Mouse (Mus musculus): ENCODE measurements around the gene Lhfp. TPM values are rescaled to one million over a fixed set of nuclear protein-coding genes. Genes with fewer than 3 reads are reported as not detected.

The Lhfp gene
- total and polyA plus RNA-seq, 2 experiments: 10.6 to 15.3 TPM

DNA sequence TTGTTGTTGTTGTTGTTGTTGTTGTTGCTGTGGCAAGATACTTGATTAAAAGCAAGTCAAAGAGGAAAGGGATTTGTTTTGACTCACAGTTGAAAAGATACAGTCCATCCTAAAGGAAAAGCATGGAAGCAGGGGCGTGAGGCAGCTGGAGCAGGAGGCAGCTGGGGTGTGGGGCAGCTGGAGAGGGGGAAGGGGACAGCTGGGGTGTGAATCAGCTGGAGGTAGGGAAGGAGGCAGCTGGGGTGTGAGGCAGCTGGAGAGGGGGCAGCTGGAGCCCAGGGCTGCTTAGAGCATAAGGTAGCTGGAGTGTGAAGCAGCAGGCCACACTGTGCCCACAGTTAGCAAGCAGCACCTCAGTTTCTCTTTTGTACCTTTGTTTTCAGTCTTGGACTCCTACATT, 110.3 kb downstream of the Lhfp start:
- no peak overlapping the region for H3K4me3 ChIP-seq (ENCODE audit: insufficient read depth, low read depth, low read length)
- WGBS: 72% methylated on average over 1 of the region's 1 CpGs
- H3K9ac ChIP-seq (ENCODE audit: low read depth, low read length): no peak overlapping the region
- no peaks in the 10 kb centered on the region for H3K36me3 ChIP-seq (ENCODE audit: control insufficient read depth, insufficient read depth, low read length)
- H3K27ac ChIP-seq (replicated peaks; ENCODE audit: insufficient read depth, low read depth, low read length): no peak overlapping the region
- no peak for DNase-seq (ENCODE audit: extremely low read depth, low read depth, low spot score)
- TF ChIP-seq POLR2A (IDR thresholded peaks at IDR 0.05; ENCODE audit: extremely low read depth, insufficient read depth, low read length) (no peak), CTCF (IDR thresholded peaks at IDR 0.05; ENCODE audit: low read depth, low read length) (no peak)
- H3K4me1 ChIP-seq (ENCODE audit: control insufficient read depth, insufficient read depth, low read length): no peaks in the 10 kb centered on the region
- H3K79me2 ChIP-seq (ENCODE audit: control insufficient read depth, insufficient read depth, low read length): no peaks in the 10 kb centered on the region
- no peaks in the 10 kb centered on the region for H3K27me3 ChIP-seq (ENCODE audit: control insufficient read depth, insufficient read depth, low read length)

DNA sequence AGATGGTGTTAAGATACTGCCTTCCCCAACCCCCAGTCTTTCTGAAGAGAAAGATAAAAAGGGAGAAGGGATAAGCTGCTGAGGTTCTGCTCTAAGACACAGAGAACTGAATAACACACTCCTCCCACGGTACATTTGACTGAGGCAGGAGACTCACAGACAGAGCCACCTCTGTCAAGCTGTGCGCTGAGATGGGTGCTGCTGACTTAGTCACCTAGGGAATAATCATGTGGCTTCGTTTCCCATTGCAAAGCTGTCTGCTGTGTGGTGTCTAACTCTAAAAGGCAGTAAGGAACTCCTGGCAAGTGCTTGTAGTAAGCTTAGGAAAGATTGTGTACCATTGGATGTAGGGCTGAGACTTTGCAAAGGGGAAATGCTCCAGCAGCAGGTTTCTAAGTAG, 120.6 kb downstream of the Lhfp start:
- TF ChIP-seq CTCF (IDR thresholded peaks at IDR 0.05; ENCODE audit: low read depth, low read length): no peak
- H3K27ac ChIP-seq (replicated peaks; ENCODE audit: insufficient read depth, low read depth, low read length): no peak overlapping the region
- 71% methylated on average over 3 of the region's 3 CpGs for WGBS
- H3K4me1 ChIP-seq (ENCODE audit: control insufficient read depth, insufficient read depth, low read length): no peaks in the 10 kb centered on the region
- H3K4me3 ChIP-seq (ENCODE audit: insufficient read depth, low read depth, low read length): no peak overlapping the region
- H3K9ac ChIP-seq (ENCODE audit: low read depth, low read length): no peak overlapping the region
- H3K27me3 ChIP-seq (ENCODE audit: control insufficient read depth, insufficient read depth, low read length): no peaks in the 10 kb centered on the region
- DNase-seq (ENCODE audit: extremely low read depth, low read depth, low spot score): no peak
- no peaks in the 10 kb centered on the region for H3K79me2 ChIP-seq (ENCODE audit: control insufficient read depth, insufficient read depth, low read length)
- H3K36me3 ChIP-seq (ENCODE audit: control insufficient read depth, insufficient read depth, low read length): no peaks in the 10 kb centered on the region

- DNase-seq (ENCODE audit: extremely low read depth, low read depth, low spot score): peak; percentile 9
Observed at GRCm38 (mm10) chr3:53165281-53165680, 124.0 kb downstream of the Lhfp start.

GRCm38 (mm10) chr3:53166001-53166400, 124.7 kb downstream of the Lhfp start:
- DNase-seq (ENCODE audit: extremely low read depth, low read depth, low spot score): peak; percentile 36
- no peak overlapping the region for H3K9ac ChIP-seq (ENCODE audit: low read depth, low read length)
- H3K79me2 ChIP-seq (ENCODE audit: control insufficient read depth, insufficient read depth, low read length): no peaks in the 10 kb centered on the region
- H3K27me3 ChIP-seq (ENCODE audit: control insufficient read depth, insufficient read depth, low read length): no peaks in the 10 kb centered on the region
- H3K36me3 ChIP-seq (ENCODE audit: control insufficient read depth, insufficient read depth, low read length): no peaks in the 10 kb centered on the region
- no peak overlapping the region for H3K4me3 ChIP-seq (ENCODE audit: insufficient read depth, low read depth, low read length)
- 66% methylated on average over 8 of the region's 8 CpGs for WGBS
- no peaks in the 10 kb centered on the region for H3K4me1 ChIP-seq (ENCODE audit: control insufficient read depth, insufficient read depth, low read length)
- TF ChIP-seq POLR2A (IDR thresholded peaks at IDR 0.05; ENCODE audit: extremely low read depth, insufficient read depth, low read length) (no peak), CTCF (IDR thresholded peaks at IDR 0.05; ENCODE audit: low read depth, low read length) (no peak)
- no peak overlapping the region for H3K27ac ChIP-seq (replicated peaks; ENCODE audit: insufficient read depth, low read depth, low read length)

More at GRCm38 (mm10) chr3:53165281-53165680, 124.0 kb downstream of the Lhfp start:
- TF ChIP-seq POLR2A (IDR thresholded peaks at IDR 0.05; ENCODE audit: extremely low read depth, insufficient read depth, low read length) (no peak), CTCF (IDR thresholded peaks at IDR 0.05; ENCODE audit: low read depth, low read length) (no peak)
- no peaks in the 10 kb centered on the region for H3K27me3 ChIP-seq (ENCODE audit: control insufficient read depth, insufficient read depth, low read length)
- H3K4me3 ChIP-seq (ENCODE audit: insufficient read depth, low read depth, low read length): no peak overlapping the region
- H3K36me3 ChIP-seq (ENCODE audit: control insufficient read depth, insufficient read depth, low read length): no peaks in the 10 kb centered on the region
- no peaks in the 10 kb centered on the region for H3K79me2 ChIP-seq (ENCODE audit: control insufficient read depth, insufficient read depth, low read length)
- WGBS: 85% methylated on average over 10 of the region's 10 CpGs
- no peak overlapping the region for H3K9ac ChIP-seq (ENCODE audit: low read depth, low read length)
- peak overlapping the region; percentile 44; the same call in 1 of the 2 replicates for H3K27ac ChIP-seq (replicated peaks; ENCODE audit: insufficient read depth, low read depth, low read length)
- no peaks in the 10 kb centered on the region for H3K4me1 ChIP-seq (ENCODE audit: control insufficient read depth, insufficient read depth, low read length)

GRCm38 (mm10) chr3:53169486-53169885, 128.2 kb downstream of the Lhfp start:
- H3K4me3 ChIP-seq (ENCODE audit: insufficient read depth, low read depth, low read length): no peak overlapping the region
- H3K27me3 ChIP-seq (ENCODE audit: control insufficient read depth, insufficient read depth, low read length): no peaks in the 10 kb centered on the region
- H3K36me3 ChIP-seq (ENCODE audit: control insufficient read depth, insufficient read depth, low read length): no peaks in the 10 kb centered on the region
- no peaks in the 10 kb centered on the region for H3K4me1 ChIP-seq (ENCODE audit: control insufficient read depth, insufficient read depth, low read length)
- no peak overlapping the region for H3K27ac ChIP-seq (replicated peaks; ENCODE audit: insufficient read depth, low read depth, low read length)
- TF ChIP-seq CTCF (IDR thresholded peaks at IDR 0.05; ENCODE audit: low read depth, low read length) (no peak), POLR2A (IDR thresholded peaks at IDR 0.05; ENCODE audit: extremely low read depth, insufficient read depth, low read length) (no peak)
- H3K79me2 ChIP-seq (ENCODE audit: control insufficient read depth, insufficient read depth, low read length): no peaks in the 10 kb centered on the region
- WGBS: 87% methylated on average over 3 of the region's 3 CpGs
- DNase-seq (ENCODE audit: extremely low read depth, low read depth, low spot score): no peak
- no peak overlapping the region for H3K9ac ChIP-seq (ENCODE audit: low read depth, low read length)

DNA sequence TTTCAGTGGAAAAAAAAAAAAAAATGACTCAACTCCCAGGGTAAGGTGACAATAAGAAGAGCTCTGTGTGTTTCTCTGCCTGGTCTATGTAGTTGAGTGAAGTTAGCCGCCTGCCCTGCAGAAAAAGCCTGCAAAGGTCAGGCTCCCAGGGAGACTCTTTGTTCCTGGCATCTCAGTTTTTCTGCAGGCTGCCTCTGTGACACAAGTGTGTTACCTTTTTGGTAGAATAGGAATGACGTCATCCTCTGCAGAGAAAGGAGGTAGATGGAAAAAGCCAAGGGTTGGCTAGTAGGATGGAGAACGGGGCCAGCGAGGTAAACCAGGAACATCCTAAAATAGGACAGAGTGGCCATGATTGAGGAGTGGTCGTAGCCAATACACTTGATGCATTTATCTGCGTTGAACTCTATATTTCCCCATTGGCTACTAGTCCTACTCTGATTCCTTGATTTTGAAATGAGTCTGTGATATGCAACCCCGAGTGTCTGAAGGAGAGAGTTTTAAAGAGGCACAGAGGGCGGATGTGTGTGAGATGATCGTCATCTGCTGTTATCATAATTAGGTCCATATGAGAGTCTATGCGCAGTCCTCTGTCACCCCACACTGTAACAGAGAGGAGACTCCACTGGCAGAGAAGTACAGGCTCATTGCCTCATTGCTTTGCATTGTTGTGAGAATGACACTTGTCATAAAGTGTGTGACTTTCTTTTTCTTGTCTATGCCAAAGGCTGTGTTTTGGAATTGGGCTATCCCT, 132.2 kb downstream of the Lhfp start:
- no peaks in the 10 kb centered on the region for H3K79me2 ChIP-seq (ENCODE audit: control insufficient read depth, insufficient read depth, low read length)
- H3K4me3 ChIP-seq (ENCODE audit: insufficient read depth, low read depth, low read length): no peak overlapping the region
- WGBS: 93% methylated on average over 10 of the region's 10 CpGs
- no peak for TF ChIP-seq POLR2A (IDR thresholded peaks at IDR 0.05; ENCODE audit: extremely low read depth, insufficient read depth, low read length)
- no peak for TF ChIP-seq CTCF (IDR thresholded peaks at IDR 0.05; ENCODE audit: low read depth, low read length)
- H3K27me3 ChIP-seq (ENCODE audit: control insufficient read depth, insufficient read depth, low read length): no peaks in the 10 kb centered on the region
- no peaks in the 10 kb centered on the region for H3K4me1 ChIP-seq (ENCODE audit: control insufficient read depth, insufficient read depth, low read length)
- DNase-seq (ENCODE audit: extremely low read depth, low read depth, low spot score): no peak
- H3K36me3 ChIP-seq (ENCODE audit: control insufficient read depth, insufficient read depth, low read length): no peaks in the 10 kb centered on the region
- H3K27ac ChIP-seq (replicated peaks; ENCODE audit: insufficient read depth, low read depth, low read length): no peak overlapping the region
- H3K9ac ChIP-seq (ENCODE audit: low read depth, low read length): no peak overlapping the region
